ENCODE assay signal across 8 mouse cellular contexts in the genomic region with DNA sequence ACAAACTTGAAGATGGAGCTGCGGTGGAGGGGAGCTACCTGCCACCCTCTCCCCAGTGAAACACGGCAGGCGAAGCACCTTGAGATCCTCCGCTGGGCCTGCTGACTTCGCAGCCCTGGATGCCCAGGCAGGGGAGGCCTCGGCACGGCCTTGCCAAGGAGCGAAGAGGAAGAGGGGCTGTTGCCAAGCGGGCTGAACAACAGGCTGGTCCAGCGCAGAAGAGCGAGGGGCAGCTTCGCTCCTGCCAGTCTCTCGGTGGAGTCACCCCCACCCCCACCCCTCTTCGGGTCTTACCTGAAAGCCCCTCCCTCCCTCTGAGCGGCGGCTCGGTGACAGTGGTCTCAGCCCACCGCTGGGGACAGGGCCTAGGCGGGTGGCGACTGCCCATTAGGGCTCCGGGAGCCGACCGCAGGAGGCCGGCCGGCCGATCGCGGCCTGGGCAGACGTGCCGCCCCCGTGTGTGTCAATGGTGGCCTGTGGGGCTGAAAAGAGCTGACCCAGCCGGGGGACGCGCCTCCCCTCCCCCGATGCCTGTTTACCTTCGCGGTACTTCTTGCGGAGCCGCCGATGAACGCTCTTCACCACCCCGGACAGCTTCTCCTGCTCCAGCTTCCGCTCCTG. TPM values are rescaled to one million over a fixed set of nuclear protein-coding genes. Genes with fewer than 3 reads are reported as not detected.
DNase-seq lines count a peak whose midpoint lies in the region; ATAC-seq and TF ChIP-seq lines count a peak whose summit lies in the region.

No protein-coding gene starts in this region.

- peak overlapping the region; percentile 91 for H3K27ac ChIP-seq in intestine, embryonic 14.5 days (ENCODE audit: low read depth)
- peak overlapping the region; percentile 94 for H3K27ac ChIP-seq in limb, embryonic 15.5 days
- peak overlapping the region; percentile 95 for H3K27ac ChIP-seq in stomach, postnatal 0 days (replicated peaks)

- DNase-seq in 416B (ENCODE audit: low read depth) (peak; percentile 60), ZHBTc4 (ENCODE audit: low read depth, low spot score) (peak; percentile 73)
- DNase-seq in gastrocnemius, adult 18-20 months (ENCODE audit: low spot score): peak; percentile 45
- no peak for DNase-seq in intestine, embryonic 14.5 days (ENCODE audit: low spot score)
- no peak for DNase-seq in stomach, postnatal 0 days (ENCODE audit: low spot score)

- H3K36me3 ChIP-seq in intestine, embryonic 14.5 days (ENCODE audit: control insufficient read depth, insufficient read depth, low read length): no peaks in the 10 kb centered on the region
- H3K36me3 ChIP-seq in limb, embryonic 15.5 days: no peaks in the 10 kb centered on the region
- H3K36me3 ChIP-seq in stomach, postnatal 0 days (ENCODE audit: control insufficient read depth, insufficient read depth, low read length): no peaks in the 10 kb centered on the region

- H3K4me1 ChIP-seq in intestine, embryonic 14.5 days (replicated peaks; ENCODE audit: control insufficient read depth, insufficient read depth, low read length): peaks cover 16% of the 10 kb centered on the region
- H3K4me1 ChIP-seq in limb, embryonic 15.5 days: no peaks in the 10 kb centered on the region; the same call in 1 of the 2 replicates
- no peaks in the 10 kb centered on the region for H3K4me1 ChIP-seq in stomach, postnatal 0 days (replicated peaks; ENCODE audit: control insufficient read depth, insufficient read depth)

- H3K9ac ChIP-seq in intestine, embryonic 14.5 days (ENCODE audit: low read length): peak overlapping the region; percentile 91
- H3K9ac ChIP-seq in limb, embryonic 15.5 days: peak overlapping the region; percentile 97
- H3K9ac ChIP-seq in stomach, postnatal 0 days (ENCODE audit: low read length): peak overlapping the region; percentile 96

- H3K4me3 ChIP-seq in intestine, embryonic 14.5 days (ENCODE audit: low read depth, low read length): peak overlapping the region; percentile 84
- peak overlapping the region; percentile 97 for H3K4me3 ChIP-seq in limb, embryonic 15.5 days
- H3K4me3 ChIP-seq in stomach, postnatal 0 days (ENCODE audit: low read depth, low read length): peak overlapping the region; percentile 92

- peak overlapping the region; percentile 82 for H3K4me2 ChIP-seq in intestine, embryonic 14.5 days (ENCODE audit: low read length)
- H3K4me2 ChIP-seq in limb, embryonic 15.5 days: peak overlapping the region; percentile 69
- peak overlapping the region; percentile 79 for H3K4me2 ChIP-seq in stomach, postnatal 0 days (replicated peaks; ENCODE audit: low read depth)

- H3K27me3 ChIP-seq in intestine, embryonic 14.5 days (replicated peaks; ENCODE audit: control insufficient read depth, insufficient read depth, low read length): no peaks in the 10 kb centered on the region
- no peaks in the 10 kb centered on the region for H3K27me3 ChIP-seq in limb, embryonic 15.5 days
- H3K27me3 ChIP-seq in stomach, postnatal 0 days (ENCODE audit: control insufficient read depth, insufficient read depth, low read length): no peaks in the 10 kb centered on the region

- peak; percentile 26 for ATAC-seq in common myeloid progenitor, adult 5-6 weeks (replicated peaks; ENCODE audit: low read depth, poor library complexity, severe bottlenecking)
- peak; percentile 86 for ATAC-seq in intestine, embryonic 14.5 days (replicated peaks; ENCODE audit: low FRiP score, low TSS enrichment, low read depth)
- peak; percentile 60 for ATAC-seq in limb, embryonic 15.5 days (ENCODE audit: insufficient number of reproducible peaks, low FRiP score, low TSS enrichment, low read depth)
- ATAC-seq in monocyte, adult 5-6 weeks (replicated peaks; ENCODE audit: insufficient number of reproducible peaks, low FRiP score, low TSS enrichment, poor library complexity, severe bottlenecking): peak; percentile 19; the same call in 1 of the 2 replicates
- peak; percentile 69 for ATAC-seq in stomach, postnatal 0 days (ENCODE audit: low FRiP score, low TSS enrichment)

- TF ChIP-seq EP300 in stomach, postnatal 0 days (optimal IDR thresholded peaks at IDR 0.05): no peak

- WGBS in intestine, embryonic 14.5 days: 0% methylated on average over 37 of the region's 43 CpGs
- 0% methylated on average over 38 of the region's 43 CpGs for WGBS in limb, embryonic 15.5 days
- WGBS in stomach, postnatal 0 days: under 1% methylated on average over 38 of the region's 43 CpGs

- TF ChIP-seq CTCF in stomach, postnatal 0 days (IDR thresholded peaks at IDR 0.05; ENCODE audit: low read depth): no peak

- H3K9me3 ChIP-seq in intestine, embryonic 14.5 days (ENCODE audit: control insufficient read depth, low read length): no peaks in the 10 kb centered on the region
- no peaks in the 10 kb centered on the region for H3K9me3 ChIP-seq in limb, embryonic 15.5 days
- H3K9me3 ChIP-seq in stomach, postnatal 0 days (ENCODE audit: control insufficient read depth, low read length): no peaks in the 10 kb centered on the region

RNA-seq across cellular contexts. Expression of gene Bmt2, which starts 0.5 kb away (rescaled TPM):
- total RNA-seq in common myeloid progenitor, adult 5-6 weeks (2017): 7.3 and 10.6 TPM in 2 replicates
- total RNA-seq in gastrocnemius, adult 18-20 months (2021): 10 to 100 TPM in 1 of 2 experiments, 1 to 10 TPM in 1; 9.5 to 10.2 TPM
- polyA plus RNA-seq in intestine, embryonic 14.5 days (2014; fragmentation: Nextera tagmentation; extraction: Ambion mirVana): 18.2 and 19.6 TPM in 2 replicates
- polyA plus RNA-seq in limb, embryonic 15.5 days (2015; fragmentation: Nextera tagmentation; extraction: Ambion mirVana): 14.5 and 17.1 TPM in 2 replicates
- total RNA-seq in monocyte, adult 5-6 weeks (2017): 20.1 to 33.6 TPM (median 23.4 TPM) in 3 replicates
- polyA plus RNA-seq in stomach, postnatal 0 days (2015; fragmentation: Nextera tagmentation; extraction: Ambion mirVana): 6.4 and 6.9 TPM in 2 replicates

Comparison
In these comparisons a context has a peak if more than half of its experiments do, and no peak if none do; other contexts are left out.
1. DNase-seq: peak in 416B (single experiment), ZHBTc4 (single experiment) and gastrocnemius, adult 18-20 months (single experiment); none in intestine, embryonic 14.5 days (single experiment) and stomach, postnatal 0 days (single experiment).
2. ATAC-seq: peak in every context shown above with its lines; median percentile 86 in intestine, embryonic 14.5 days; 69 in stomach, postnatal 0 days; 60 in limb, embryonic 15.5 days; 26 in common myeloid progenitor, adult 5-6 weeks; 19 in monocyte, adult 5-6 weeks.
3. Peak in every context shown above with its lines, with median percentiles within 50 percentile points of each other: H3K27ac ChIP-seq, H3K4me2 ChIP-seq, H3K4me3 ChIP-seq and H3K9ac ChIP-seq.